Mouse (Mus musculus) kidney, postnatal 10 days (tissue): ENCODE measurements at regions not wholly inside any gene's neighbourhood (a gene's known extent, or its start where the extent isn't known, plus 50 kb on each side); places are given as distances from the start of the nearest gene placed in this dataset.

Experiments used
- DNase-seq: peaks from one replicate; pipeline ENCODE4 v3.0.0; 2021; ENCODE audit warnings: mixed read lengths

DNA sequence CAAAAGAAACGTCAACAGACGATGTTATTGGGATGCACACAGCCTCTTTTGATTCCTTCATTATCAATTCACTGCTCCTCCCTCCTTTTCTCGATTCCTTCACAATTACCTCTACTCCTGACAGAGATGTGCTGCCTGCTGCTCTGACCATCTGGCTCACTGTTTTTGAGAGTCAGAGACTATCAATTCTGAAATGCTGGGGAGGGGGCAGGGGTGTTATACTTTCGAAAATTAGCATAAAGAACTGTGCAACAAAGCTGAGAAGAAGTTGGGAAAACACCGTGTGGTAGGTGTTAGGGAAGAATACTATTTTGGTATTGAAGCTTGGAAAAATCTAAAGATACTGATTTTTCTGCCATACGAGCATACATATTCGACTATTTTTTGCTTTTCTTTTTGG lies 96.4 kb downstream of the Nedd1 start:
- no peak for DNase-seq

DNA sequence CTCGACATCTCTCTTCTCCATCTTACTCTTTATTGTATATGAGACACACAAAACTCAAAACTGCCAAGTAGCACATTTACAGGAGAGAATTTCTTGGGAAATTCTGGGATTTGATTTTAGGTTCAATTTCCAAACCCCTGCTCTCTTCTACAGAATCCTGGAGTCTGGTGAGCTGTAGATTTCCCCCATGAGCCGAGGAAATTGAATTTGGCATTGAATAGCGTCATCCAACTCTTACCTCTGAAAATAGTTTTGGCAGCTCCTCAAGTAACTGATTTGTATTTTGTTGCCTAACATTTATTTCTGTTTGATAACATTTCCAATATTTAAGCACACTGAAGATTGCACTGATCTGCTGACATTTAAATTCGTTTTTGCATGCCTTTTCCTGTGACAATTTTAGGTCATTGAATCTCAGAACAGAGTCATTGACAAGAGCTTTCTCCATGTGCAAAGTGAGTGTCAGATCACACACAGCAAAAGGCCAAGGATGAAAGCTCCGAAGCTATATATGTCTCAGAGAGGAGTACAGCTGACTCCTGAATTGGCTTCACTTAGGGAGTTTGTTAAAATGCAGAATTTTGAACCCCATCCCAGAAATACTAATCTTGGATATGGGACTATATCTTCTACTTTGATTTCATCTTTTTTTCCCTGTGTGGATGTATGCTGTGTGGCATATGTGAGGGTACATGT lies 106.4 kb downstream of the Nedd1 start:
- no peak for DNase-seq

DNA sequence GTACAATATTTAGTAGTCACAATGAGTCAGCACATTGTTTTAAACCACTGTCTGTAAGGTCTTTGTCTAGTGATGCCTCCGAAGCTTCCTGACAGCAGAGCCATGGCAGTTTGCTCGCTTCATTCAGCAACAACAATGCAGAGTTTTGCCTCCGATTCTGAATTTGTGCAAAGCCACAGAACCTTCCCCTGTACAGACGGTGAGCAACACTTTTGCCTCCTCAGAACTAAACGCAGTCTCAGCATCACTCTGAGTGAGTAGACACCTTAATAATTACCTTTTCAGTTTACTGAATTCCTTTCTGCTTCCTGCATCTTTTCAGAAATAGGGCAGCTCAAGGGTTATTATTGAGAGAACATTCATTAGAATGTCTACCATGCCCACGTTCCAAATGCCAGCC lies 107.9 kb downstream of the Nedd1 start:
- DNase-seq = no peak

DNA sequence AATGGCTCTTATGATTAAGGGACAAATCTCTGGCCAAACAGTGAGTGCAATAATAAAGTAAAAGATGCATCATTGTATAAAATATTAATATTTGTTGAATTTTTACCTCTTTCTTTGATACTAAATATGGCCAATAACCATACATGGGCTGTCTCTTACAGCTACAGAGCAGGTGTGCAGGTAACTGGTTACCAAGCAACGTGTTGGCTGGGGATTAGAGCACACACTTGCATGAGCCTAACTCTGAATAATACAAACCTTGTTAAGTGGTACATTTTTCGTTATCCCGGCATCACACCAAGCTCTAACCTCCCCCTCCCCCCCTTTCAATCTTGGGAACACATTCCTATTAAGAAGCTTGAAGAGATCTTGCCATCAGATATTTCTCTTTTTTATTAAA lies 111.2 kb downstream of the Nedd1 start:
- no peak for DNase-seq

DNA sequence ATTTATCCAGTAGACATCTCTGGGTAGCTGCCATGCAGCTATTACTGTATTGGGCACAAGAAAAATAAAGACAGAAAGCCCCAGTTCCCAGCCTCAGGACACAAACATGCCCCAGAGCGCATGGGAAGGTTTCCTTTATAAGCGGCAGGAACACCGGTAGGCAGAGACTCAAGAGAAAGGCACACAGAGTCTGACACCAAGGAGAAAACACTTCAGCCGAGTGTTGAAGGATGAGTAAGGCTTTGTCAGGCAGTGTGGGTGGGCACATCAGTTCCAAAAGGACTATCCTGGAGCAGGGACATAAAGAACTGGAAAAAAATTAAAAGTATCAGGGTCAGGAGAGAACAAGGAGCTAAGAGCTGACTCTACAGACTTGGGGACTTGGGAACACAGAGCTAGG lies 115.5 kb downstream of the Nedd1 start:
- DNase-seq = no peak

DNA sequence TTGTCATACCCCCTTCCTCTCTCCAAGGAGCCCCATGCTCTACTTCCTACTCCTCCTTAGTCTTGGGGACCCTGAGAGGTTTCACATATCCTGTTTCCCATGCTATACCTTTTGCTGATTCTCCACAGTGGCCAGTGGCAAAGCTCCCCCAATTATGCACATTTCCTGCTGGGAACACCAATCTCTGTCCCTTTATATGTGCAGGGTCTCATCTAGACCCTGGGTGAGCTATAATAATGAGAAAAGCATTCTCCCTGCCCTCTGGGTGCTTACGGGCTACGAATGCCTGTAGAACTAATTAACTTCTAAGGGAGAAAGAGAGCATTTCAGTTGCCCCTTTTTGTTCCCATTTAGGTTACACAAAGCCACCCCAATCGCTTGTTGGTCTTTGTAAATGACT lies 116.6 kb downstream of the Nedd1 start:
- no peak for DNase-seq

DNA sequence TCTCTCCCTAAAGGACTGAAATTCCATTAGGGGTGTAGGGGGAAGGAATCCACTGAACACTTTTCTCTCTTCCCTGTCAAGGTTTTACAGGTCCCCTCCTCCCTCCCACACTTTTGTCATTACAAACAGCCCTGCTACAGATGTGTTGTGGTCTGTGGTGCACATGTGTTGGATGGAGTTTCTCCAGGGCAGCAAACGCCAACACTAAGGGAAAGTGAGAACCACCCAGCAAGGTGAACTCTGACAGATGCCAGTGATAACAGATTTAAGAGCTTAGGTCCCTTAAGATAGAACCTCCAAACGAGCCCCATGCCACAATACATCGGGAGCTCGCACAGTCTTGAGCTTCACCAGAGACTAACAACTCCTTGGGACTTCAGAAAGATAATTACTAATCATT lies 122.1 kb downstream of the Nedd1 start:
- no peak for DNase-seq

DNA sequence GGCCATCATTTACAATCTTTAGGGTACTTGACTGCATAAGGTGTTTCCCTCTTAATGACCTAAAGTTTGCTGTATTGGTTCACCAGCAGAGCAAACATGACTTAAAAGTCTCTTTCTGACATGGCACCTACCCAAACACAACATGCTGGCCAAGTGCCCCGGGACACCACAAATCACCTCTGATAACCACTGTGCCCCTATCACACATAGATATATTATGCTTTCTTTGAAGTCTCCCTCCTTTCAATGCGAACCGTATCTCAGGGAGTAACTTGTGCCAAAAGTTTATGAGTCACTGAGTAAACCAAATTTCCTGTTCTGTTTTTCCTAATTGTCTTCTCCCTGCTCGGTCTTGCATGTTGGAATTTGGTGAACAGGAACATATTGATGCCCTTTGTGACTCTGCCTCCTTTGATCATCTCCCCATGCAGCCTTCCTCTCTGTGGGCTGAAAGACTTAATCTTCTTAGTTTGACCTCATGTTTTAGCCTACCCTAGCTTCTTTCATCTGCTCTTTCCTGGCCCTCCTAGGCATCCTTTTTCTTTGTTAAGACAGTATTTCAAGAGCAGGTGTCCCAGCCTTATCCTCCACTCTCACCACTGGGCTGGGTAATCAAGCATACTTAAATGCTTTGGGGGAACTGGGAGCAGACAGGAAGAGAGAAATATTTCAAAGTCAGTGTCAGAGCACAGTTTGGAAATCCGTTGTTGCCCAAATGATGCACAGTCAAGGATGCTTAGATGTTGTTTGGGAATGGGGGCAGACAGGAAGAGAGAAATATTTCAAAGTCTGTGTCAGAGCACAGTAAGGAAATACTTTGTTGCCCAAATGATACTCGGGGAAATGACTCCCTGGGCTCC lies 126.5 kb downstream of the Nedd1 start:
- peak; percentile 43 for DNase-seq

DNA sequence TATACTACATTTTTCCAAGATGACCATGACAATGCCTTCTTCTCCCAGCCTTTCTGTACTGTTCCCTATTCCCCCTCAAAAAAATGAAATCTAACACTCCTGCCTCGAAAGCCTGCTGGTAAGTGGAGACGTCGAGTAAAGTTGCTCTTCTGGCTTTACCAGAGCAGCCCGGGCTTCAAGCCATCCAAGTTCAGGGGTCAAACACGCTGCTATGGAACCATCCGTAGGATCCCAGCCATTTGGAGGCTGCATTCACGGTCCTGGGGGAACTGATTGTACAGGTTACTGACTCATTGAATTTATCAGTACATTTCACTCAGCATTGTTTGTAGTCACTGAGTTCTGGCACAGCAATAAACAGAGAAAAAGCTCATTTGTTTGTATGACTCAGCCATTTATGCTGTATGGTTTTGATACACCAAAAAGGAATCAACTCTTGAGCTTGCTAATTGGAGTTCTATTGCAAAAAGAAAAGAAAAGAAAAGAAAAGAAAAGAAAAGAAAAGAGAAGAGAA lies 128.2 kb downstream of the Nedd1 start:
- DNase-seq = peak; percentile 17

DNA sequence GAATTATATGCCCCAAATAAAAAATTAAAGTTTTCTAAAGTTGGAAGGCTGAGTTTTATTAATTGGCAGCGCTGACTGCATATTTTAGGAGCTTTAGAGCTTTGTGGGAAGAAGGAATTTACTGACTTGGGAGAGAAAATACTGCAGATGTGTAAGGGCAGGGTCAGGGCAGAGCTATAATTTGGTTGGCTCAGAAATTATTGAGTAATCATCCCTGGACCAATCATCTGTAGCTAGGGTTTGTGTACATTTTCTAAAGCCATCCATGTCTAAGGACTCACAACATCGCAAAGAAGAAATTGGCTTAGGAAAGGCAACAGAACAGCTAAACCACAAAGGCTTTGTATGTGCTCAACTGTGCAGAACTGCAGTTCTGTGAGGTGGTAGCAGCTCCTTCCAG lies 143.3 kb downstream of the Nedd1 start:
- peak; percentile 17 for DNase-seq

DNA sequence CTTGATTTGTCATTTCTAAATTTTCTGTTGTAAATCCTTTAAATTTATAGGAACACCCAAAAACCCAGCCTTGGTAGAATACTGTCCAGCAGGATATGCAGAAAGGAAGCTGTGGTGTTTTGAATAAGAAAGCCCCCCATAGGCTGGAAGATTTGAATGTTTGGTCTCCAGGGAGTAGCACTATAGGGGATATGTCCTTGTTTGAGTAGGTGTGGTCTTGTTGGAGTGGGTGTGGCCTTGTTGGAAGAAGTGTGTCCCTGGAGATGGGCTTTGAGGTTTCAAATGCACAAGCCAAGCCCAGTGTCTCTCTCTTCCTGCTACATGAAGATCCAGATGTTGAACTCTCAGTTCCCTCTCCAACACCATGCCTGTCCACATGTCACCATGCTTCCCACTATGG lies 151.7 kb downstream of the Nedd1 start:
- no peak for DNase-seq

DNA sequence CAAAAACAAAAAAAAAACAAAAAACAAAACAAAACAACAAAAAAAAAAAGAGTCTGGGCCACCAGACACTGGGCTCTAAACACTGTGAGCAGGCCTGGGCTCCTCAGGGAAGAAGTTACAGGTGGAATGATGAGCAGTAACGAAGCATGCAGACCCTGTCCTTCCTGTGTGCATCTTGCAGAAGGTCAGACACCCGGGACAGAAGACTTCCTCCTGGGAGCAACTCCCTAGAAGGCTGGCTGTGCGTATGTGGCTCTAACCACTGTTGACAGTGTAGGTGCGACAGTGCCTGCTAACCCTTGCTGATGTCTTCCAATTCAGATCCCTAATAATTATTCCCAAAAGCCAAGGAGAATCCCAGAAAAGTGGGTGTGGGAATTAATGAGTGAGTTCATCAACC lies 164.8 kb downstream of the Nedd1 start:
- no peak for DNase-seq

DNA sequence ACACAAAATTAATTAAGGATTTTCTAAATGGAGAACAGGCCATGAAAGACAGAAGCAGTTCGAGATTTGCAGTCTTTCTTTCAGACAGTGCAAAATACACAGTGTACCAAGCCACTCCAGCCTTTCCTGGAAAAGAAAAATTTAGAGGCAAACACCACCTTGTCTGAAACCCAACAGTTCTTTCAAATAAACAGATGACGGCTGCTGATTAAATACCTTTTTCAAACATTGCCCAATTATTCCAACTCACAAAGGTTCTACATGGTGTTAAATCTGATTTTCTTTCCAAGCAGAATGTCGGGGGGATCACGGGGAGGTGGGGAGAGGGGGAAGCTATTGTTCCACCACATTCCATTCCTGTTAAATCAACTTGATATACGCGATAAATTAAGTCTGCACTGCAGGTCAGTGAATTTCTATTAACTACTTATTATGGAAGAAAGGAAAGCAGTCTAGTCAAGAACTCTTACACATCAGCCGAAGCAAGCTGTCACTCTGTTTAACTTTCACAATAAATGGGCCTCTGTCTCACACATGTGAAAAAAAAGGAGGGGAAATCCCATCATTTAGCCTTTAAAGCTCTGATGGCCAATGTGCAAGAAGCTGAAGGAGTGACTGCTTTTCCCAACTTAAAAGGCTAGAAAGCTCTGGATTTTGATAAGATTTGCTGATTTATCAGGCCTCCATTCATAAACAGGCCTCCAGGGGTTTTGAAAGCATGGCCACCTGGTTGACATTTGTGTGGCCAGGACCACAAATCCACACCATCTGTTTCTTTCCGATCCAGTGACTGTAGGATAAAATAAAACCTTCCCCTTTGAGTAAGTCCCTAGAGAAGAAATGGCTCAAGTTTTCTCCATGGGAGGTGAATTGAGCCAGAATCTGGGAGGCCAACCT lies 165.4 kb downstream of the Nedd1 start:
- no peak for DNase-seq

DNA sequence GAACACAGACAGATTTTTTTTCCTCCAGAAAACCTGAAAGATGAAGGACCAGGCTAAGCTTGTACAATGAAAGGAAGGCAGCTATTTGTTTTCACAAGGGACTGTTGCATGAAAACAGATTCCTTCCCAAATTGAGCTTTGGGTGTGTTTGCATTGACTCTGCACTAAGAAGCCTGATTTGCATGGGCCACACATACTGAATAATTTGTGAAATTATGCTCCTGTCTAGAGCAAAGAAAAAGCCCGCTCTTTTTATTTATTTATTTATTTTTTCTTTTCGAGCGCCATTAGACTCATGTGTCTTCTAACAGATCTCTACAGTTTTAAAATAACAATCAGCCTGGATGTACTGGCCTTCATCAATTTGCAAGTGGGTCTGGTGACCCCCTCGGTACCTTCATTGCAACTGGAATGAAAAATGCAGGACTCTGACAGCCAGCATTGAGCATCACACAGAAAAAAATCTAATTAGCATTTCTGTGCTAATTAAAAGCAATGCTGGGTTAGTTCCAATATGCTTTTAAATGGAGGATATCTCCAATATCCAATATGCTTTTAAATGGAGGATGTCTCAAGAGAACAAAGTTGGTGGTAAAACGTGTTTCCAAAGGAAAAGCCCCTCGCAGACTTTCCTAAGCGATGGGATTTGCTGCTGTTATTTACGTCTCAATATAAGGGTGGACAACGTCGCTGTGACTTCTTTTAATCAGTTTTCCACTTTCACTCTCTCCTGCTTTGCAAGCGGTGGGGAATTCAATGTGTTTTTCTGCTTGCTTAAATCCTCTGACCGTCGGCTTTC lies 166.3 kb downstream of the Nedd1 start:
- DNase-seq = no peak

DNA sequence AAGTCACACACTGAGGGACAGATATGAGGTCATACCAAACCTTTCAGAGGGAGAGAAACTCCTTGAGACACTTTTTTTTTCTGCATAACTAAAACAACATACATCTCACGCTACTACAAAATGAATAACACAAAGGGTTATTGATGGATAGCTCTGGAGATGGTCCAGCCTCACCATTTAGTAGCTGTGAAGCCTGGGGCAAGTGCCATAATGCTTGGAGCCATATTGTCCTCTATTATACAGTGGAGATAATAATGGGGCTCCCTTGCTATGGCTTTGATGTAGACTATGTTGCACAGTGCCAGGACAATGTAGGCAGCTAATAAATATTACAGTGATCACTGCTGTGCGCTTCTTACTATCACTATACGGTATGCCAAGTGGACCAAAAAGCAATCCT lies 168.3 kb downstream of the Nedd1 start:
- no peak for DNase-seq

DNA sequence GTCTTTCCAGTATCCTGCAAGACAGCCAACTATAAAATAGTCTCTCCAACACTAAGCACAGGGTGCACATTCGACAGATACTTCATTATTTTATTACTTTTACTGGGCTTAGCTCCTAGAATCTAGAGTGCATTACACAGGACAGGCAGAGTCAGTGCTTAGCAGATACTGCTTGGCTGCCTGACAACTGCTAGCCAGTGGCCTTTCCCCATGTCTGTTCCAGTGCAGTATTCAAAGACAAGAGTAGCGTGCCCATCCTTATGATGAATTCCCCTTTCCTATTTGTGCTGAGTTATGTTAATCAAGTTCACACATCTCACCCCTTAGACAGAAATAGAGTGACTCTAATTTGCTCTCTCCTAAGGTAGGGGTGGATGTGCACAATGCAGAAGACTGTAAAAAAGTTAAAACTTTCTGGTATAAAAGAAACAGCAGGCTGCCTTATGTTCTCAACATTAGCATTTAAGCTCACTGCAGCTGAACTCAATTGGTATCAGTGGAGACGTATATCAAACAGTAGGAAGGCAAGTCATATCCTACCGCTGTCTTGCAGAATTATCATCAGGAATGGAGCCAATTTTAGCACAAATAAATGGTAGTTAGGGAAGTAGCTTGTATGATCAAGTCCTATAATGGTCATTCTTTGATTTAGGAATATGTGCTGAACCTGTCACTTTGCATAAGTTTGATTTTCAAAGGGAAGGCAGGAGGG lies 173.2 kb downstream of the Nedd1 start:
- no peak for DNase-seq

DNA sequence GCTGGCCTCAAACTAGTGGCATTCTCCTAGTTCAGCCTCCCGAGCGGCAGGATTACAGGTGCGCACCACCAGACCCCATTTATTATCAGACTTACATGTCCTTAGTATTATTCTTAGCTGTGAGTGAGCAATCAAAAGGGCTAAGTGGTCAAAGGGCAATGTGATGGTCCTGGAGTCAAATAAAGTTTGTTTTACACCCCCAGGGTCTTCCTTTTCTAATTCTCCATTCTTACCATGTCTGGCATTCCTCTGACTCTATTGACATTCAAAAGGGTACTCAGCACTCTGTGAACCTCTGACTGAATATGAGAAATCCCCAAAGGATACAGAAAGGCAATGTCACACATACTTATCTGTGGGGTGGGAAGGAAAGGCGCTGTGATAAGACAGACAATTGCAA lies 183.8 kb downstream of the Nedd1 start:
- DNase-seq = no peak

DNA sequence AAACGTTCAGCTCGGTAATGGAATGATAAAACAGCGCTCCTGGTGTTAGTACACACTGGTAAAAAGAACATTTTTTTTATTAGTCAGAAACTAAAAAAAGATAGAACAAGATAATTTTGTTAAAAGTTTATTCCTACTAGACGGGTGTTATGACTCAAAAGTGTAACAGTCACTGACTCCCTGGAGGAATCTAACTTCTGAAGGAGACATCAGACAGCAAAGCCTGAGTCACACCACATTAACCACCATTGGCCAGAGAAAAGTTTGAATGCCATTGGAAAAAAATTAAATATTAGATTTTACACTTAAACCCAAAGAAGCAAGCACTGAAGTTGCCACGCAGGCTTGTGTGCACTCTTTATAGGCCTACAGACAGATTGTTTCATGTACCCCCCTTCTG lies 205.3 kb downstream of the Nedd1 start:
- no peak for DNase-seq

DNA sequence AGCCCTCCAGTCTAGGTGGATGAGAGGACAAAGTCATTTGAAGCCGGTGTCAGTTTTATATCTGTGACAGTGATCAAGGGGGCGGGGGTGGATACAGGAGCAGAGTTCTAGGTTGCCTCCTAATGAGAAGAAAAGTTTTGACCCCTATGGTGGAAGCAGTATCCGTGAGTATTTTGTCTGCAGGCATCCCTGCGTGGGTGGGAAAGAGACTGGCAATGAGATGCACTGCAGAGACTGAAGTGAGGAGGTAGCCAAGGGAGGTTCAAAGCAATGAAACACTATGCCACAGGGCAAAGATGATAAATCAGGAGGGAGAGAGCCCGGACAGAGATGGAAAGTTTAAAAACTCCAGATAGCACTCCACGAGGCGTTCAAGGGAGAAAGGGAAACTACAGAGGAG lies 210.5 kb downstream of the Nedd1 start:
- no peak for DNase-seq

DNA sequence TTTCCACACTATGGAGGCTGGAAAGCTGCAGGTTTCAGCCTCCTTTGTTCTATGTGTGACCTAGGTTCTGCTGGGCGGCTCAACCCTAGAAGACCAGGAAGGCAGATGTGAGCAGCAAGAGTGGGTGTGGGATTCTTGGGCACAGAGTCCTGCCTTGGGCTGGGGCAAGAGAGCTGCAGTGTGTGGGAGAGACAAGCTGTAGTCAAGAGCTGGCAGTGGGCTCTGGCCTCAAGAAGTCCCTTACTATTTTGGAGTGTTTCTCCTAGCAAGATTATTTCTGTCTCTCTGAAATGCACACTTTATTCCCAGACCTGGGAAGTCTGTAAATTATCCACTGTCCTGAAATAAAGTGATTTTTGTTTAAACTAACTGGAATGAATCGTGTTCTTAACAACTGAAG lies 211.5 kb downstream of the Nedd1 start:
- no peak for DNase-seq

DNA sequence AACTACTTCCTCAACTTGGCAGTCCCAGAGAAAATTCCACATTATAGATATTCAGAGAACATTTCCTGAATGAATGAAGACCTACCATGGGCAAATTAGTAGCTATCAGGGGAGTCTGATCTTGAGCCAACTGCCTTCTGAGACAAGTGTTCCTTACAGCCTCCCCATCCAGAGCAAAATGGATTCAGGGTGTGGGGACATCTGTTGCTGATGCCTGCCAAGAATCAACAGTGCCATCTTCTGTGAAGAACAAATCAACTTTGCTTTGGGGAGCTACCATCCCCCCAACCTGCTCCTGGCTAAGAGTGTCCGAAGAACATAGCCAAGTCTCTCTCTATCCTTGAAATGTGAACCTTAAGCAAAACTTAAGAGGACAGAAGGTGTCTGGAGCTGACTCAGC lies 217.9 kb downstream of the Nedd1 start:
- DNase-seq = no peak

DNA sequence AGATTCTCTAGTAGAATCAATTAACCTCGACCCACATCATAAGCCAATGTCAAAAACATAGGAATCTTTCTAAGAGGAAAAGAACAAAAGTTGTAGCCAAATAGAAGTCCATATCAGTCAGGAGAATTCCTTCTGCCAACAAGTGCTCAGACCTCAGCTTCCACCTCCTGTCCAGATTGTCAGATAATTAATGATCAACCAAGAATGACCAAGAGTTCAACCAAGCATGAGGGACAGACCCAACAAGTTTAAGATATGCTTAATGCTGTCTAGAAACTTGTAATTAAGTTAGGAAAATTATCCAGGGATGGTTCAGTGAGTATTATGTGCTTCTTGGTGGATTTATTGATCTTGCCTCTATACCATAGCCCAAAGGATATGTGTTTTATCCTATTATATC lies 238.6 kb downstream of the Nedd1 start:
- DNase-seq = no peak
